Mouse (Mus musculus): ENCODE measurements around the gene Fcrl5. TPM values are rescaled to one million over a fixed set of nuclear protein-coding genes. Genes with fewer than 3 reads are reported as not detected.

The Fcrl5 gene
- total RNA-seq, 1 experiment from 2014 or later, result 5.0 TPM

- ATAC-seq (replicated peaks; ENCODE audit: insufficient number of reproducible peaks, low FRiP score, low TSS enrichment, poor library complexity, severe bottlenecking), result peak; percentile 13; the same call in 1 of the 2 replicates
These were observed 62.7 kb downstream of the Fcrl5 start for GRCm38 (mm10) chr3:87498266-87498665.

- peak; percentile 60; the same call in 1 of the 2 replicates for ATAC-seq (replicated peaks; ENCODE audit: insufficient number of reproducible peaks, low FRiP score, low TSS enrichment, poor library complexity, severe bottlenecking)
These were observed 63.5 kb downstream of the Fcrl5 start for GRCm38 (mm10) chr3:87499072-87499471.

GRCm38 (mm10) chr3:87500088-87501055, 64.8 kb downstream of the Fcrl5 start:
- no peak for ATAC-seq (replicated peaks; ENCODE audit: insufficient number of reproducible peaks, low FRiP score, low TSS enrichment, poor library complexity, severe bottlenecking)

GRCm38 (mm10) chr3:87501151-87501550, 65.6 kb downstream of the Fcrl5 start:
- ATAC-seq (replicated peaks; ENCODE audit: insufficient number of reproducible peaks, low FRiP score, low TSS enrichment, poor library complexity, severe bottlenecking), result 0 out of 2 replicates have a peak, but pooled peaks have one; percentile 5

GRCm38 (mm10) chr3:87502771-87503170, 67.2 kb downstream of the Fcrl5 start:
- no peak for ATAC-seq (replicated peaks; ENCODE audit: insufficient number of reproducible peaks, low FRiP score, low TSS enrichment, poor library complexity, severe bottlenecking)

GRCm38 (mm10) chr3:87504330-87504729, 68.8 kb downstream of the Fcrl5 start:
- 0 out of 2 replicates have a peak, but pooled peaks have one; percentile 18 for ATAC-seq (replicated peaks; ENCODE audit: insufficient number of reproducible peaks, low FRiP score, low TSS enrichment, poor library complexity, severe bottlenecking)

- no peak for ATAC-seq (replicated peaks; ENCODE audit: insufficient number of reproducible peaks, low FRiP score, low TSS enrichment, poor library complexity, severe bottlenecking)
These were observed 69.3 kb downstream of the Fcrl5 start for GRCm38 (mm10) chr3:87504749-87505425.

- no peak for ATAC-seq (replicated peaks; ENCODE audit: insufficient number of reproducible peaks, low FRiP score, low TSS enrichment, poor library complexity, severe bottlenecking)
These were observed 71.2 kb downstream of the Fcrl5 start for GRCm38 (mm10) chr3:87506456-87507416.

- peak; percentile 60 for ATAC-seq (replicated peaks; ENCODE audit: insufficient number of reproducible peaks, low FRiP score, low TSS enrichment, poor library complexity, severe bottlenecking)
These were observed 72.8 kb downstream of the Fcrl5 start for GRCm38 (mm10) chr3:87508205-87508901.

GRCm38 (mm10) chr3:87509061-87509460, 73.5 kb downstream of the Fcrl5 start:
- no peak for ATAC-seq (replicated peaks; ENCODE audit: insufficient number of reproducible peaks, low FRiP score, low TSS enrichment, poor library complexity, severe bottlenecking)

- no peak for ATAC-seq (replicated peaks; ENCODE audit: insufficient number of reproducible peaks, low FRiP score, low TSS enrichment, poor library complexity, severe bottlenecking)
These were observed 75.3 kb downstream of the Fcrl5 start for GRCm38 (mm10) chr3:87510832-87511231.

- ATAC-seq (replicated peaks; ENCODE audit: insufficient number of reproducible peaks, low FRiP score, low TSS enrichment, poor library complexity, severe bottlenecking), result peak; percentile 29; the same call in 1 of the 2 replicates
These were observed 76.6 kb downstream of the Fcrl5 start for GRCm38 (mm10) chr3:87511971-87512765.

- peak; percentile 55 for ATAC-seq (replicated peaks; ENCODE audit: insufficient number of reproducible peaks, low FRiP score, low TSS enrichment, poor library complexity, severe bottlenecking)
These were observed 80.1 kb downstream of the Fcrl5 start for GRCm38 (mm10) chr3:87515567-87516081.

- no peak for ATAC-seq (replicated peaks; ENCODE audit: insufficient number of reproducible peaks, low FRiP score, low TSS enrichment, poor library complexity, severe bottlenecking)
These were observed 82.9 kb downstream of the Fcrl5 start for GRCm38 (mm10) chr3:87518425-87518824.

- ATAC-seq (replicated peaks; ENCODE audit: insufficient number of reproducible peaks, low FRiP score, low TSS enrichment, poor library complexity, severe bottlenecking), result peak; percentile 66
These were observed 85.6 kb downstream of the Fcrl5 start for GRCm38 (mm10) chr3:87521126-87521525.

GRCm38 (mm10) chr3:87521833-87522232, 86.3 kb downstream of the Fcrl5 start:
- no peak for ATAC-seq (replicated peaks; ENCODE audit: insufficient number of reproducible peaks, low FRiP score, low TSS enrichment, poor library complexity, severe bottlenecking)

GRCm38 (mm10) chr3:87523701-87524100, 88.1 kb downstream of the Fcrl5 start:
- no peak for ATAC-seq (replicated peaks; ENCODE audit: insufficient number of reproducible peaks, low FRiP score, low TSS enrichment, poor library complexity, severe bottlenecking)
